Mouse (Mus musculus) R1 (cell line): ENCODE data around the gene Lrmp.
"Not testable (repeated sequence)": the region's sequence is repeated elsewhere in the genome, so short reads cannot be mapped to it uniquely, and the experiment has no call there.

Source experiments
- DNase-seq: peaks from one replicate; pipeline ENCODE4 v3.0.0-alpha.2; 2018; ENCODE audit warnings: low read depth, low spot score

The Lrmp gene

DNA sequence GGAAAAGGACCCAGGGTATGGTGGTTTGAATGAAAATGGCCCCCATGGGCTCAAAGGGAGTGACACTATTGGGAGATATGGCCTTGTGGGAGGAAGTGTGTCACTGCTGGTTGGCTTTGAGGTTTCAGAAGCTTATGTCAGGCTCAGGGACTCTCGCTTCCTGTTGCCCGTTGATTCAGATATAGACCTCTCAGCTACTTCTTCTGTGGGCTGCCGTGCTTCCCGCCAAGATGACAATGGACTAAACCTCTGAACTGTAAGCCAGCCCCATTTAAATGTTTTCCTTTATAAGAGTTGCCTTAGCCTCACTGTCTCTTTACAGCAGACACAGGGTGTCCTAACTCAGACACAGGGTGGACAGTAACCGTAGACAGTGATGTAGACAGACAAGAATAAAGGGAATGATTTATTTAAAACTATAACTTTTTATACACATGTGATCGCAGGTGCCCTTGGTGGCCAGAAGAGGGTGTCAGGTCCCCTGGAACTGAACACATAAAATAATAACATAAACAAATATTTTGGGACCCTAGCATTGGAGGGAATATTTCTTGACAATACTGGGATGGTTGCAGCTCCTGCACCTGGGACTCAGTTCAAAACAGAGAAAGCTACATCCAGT lies at the start of gene Lrmp:
Gene Lrmp, plus strand, starts transcription at position 178 of the 622 bp plus-strand sequence.
- no peak for DNase-seq

DNA sequence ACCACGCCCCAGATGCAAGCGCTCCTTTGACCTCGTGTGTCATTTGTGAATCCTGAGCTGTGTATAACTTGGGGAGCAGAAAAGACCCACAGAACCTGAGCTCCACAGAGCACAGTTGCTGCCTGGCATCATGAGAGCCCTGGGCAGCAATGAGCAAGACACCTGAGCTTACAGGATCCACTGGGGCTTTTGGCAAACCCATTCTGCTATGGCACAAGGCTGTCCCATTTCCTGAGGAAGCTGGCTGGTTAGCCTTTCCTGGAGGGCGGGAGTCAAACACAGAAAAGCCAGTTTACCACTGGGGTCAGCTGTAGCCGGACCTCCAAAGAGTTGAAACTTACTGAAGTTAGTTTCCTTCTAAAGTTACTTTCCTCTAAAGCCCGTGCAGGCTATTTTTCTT lies 49.0 kb upstream of the Lrmp start:
- no peak for DNase-seq

DNA sequence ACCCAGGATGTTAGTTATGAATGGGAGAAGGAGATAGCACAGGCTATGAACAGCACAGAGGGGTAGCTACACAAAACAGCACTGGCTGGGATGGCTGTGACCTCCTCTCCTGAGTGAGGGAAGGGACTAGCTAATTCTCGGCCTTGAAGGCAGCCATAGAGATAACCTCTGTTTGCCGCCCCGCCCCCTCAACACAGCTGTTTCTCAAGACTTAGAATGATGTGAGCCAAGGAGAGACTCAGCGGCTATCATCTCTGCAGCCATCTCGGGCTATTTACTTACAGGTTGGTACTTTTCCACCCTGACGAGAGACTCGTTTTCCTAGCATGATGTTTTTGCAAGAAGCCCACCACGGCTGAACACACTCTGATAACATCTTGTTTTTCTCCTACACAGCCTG lies 47.8 kb upstream of the Lrmp start:
- peak; percentile 71 for DNase-seq

DNA sequence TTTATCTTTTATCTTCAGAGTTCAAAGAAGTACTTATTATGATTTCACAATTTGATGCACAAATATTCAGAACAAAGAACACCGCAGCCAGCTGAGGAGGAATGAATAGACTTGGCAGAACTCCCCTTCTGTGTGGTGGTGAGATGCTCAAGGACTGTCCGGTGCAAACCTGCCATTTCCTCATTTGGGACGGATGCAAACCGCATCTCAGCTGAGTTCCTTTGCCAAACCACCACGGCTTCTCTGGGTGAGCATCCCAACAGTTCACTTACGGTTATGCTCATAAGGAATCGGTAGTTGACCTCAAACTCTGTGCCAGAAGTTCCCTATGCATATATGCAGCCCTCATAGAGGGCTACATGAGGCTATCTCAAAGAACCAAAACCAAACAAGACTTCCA lies 46.1 kb upstream of the Lrmp start:
- no peak for DNase-seq

DNA sequence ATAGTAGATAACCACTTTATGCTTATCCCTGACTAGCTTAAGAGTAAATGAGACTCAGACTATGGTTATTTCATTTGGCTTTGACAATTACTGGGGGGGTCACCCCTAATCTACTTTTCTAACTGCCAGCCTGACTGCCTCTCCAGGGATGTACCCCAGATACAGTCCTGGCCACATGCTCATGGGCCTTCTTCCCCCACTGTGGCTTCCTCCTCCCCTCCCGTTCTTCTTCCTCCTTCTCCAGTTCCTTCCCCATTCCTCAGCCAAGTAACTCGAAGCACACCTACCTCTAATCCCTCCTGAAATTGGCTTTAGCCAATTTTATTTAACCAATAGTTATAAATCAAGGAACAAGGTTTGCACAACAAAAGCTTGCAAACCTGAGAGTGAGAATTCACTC lies 45.5 kb upstream of the Lrmp start:
- DNase-seq: no peak

DNA sequence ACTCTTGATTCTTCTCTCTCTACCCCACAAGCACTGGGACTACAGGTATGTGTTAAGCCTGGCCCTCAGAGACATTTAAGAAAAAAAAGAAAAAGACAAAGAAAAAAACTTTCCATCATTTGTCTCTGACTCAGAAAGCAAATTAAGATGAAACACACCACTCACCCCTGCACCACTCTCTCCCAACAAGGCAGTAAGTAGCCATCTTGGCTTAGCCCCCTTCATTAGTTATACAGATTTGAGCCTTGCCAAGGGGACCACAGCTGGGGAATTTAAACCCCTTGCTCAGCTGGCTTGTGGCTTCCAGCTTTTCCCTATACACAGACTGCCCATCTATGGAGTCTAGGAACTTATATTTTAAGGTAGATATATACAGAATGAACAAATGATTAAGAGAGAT lies 41.0 kb upstream of the Lrmp start:
- no peak for DNase-seq

DNA sequence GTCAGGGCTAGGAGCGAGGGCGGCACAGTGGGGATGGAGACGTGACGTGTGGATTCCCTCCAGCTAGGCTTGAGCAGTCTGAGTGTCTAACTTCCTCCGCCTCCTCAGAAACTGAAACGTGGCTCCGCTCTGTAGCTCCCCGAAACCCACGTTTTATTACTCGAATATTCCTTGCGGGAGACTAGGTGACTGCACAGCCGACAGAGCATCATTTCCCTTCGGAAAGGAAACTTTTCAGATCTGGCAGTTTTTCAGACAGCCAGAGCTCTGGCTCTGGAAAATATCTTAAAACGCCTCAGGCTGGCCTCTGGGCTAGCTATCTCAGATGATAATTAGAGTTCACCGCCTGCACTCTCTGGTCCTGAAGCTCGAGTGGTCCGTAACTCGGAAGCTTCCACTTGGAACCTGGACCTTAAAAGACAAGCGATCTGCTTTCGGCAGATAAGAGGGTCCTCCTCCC lies 40.3 kb upstream of the Lrmp start:
- no peak for DNase-seq

DNA sequence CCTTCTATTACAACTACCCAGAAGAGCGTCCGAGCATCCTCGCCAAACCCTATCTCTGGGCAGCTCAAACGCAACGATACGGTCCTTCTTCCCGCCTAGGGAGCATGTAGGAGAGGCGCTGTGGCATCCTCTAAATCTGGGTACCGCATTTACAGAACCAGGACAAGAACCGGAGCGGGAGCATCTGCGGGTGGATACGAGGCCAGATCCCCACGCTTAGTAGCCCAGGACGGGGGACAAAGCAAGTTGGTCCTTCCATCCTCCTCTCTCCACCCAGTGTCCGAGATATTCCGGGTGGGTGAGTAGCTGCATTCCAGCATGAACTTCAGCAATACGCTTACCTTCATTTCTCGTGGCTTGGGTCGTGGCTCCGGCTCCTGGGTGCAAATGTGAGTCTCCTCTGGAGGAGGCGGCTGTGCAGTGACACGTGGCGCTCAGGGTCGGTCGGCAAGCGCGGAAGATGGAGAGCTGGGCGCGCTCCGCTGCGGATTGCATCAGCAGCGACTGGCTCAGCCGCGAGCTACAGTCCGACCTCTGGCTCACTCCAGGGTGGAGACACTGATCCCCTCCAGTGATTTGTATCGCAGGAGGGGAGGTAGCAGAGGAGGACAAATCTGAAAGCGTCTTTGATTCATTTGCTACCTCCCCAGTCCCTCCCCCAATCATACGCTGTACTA lies 39.8 kb upstream of the Lrmp start, which contains the start of gene Bcat1:
Gene Bcat1, minus strand, starts transcription at position 637 of the 677 bp plus-strand sequence.
- peak; percentile 93 for DNase-seq

DNA sequence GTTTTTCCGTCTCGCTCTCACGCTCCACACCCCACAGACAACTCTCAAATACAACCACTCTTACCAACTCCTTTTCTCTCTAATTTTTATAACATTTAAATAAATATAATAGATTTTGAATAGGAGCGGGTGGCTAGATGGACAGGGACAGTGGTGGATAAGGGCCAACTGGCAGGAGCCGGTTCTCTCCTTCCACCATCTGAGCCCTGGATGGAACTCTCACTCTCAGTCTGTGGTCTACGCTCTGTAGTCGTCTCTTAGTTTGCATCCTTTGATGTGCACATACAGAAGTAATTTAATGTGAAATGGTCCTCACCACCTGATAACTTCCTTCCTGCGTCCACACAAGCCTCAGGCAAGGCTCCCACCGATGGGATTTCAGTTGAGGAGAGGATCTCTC lies 39.2 kb upstream of the Lrmp start:
- peak; percentile 89 for DNase-seq

DNA sequence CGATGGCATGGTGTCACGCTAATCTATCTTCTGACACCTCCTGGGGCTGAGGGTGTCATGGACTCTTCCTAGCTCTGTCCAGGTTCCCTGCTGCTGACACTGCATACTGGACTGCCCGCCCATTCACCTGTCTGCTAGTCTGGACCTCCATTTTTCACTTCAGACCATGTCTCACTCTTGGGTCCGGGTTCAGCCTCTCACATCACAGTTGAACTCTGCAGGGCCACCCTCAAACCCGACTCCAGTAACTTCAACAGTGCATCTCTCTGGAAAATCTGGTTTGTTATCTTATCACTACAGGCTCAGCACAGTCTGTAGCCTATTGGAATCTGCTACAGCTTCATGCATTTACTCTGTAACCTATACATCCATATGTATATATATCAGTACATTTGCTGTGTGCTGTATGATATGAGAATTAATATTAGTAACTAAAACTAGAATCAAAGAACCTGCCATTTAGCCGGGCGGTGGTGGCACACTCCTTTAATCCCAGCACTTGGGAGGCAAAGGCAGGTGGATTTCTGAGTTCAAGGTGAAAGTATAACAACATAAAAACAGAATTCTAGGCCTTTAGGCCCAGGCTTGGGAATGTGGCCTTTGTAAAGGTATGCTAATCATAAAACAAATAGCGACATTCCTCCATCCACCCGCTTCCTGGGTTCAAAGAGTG lies 36.2 kb upstream of the Lrmp start:
- peak; percentile 82 for DNase-seq

DNA sequence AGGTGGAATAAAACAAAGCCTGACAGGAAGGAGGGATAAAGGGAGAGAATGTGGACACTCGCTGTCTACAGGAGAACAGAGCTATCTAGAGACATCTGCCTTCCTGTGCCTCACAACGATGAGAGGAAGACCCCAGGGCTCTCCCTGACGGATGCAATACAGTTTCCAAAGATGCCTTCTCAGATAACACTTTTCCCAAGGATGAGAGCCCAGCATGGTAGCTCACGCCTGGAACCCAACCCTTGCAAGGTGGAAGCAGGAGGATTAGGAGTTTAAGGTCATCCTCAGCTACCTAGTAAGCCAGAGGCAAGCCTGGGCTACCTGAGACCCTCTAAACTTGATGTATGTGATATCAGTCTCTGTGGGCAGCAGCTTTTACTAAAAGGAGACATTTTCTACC lies 33.7 kb upstream of the Lrmp start:
- peak; percentile 82 for DNase-seq

DNA sequence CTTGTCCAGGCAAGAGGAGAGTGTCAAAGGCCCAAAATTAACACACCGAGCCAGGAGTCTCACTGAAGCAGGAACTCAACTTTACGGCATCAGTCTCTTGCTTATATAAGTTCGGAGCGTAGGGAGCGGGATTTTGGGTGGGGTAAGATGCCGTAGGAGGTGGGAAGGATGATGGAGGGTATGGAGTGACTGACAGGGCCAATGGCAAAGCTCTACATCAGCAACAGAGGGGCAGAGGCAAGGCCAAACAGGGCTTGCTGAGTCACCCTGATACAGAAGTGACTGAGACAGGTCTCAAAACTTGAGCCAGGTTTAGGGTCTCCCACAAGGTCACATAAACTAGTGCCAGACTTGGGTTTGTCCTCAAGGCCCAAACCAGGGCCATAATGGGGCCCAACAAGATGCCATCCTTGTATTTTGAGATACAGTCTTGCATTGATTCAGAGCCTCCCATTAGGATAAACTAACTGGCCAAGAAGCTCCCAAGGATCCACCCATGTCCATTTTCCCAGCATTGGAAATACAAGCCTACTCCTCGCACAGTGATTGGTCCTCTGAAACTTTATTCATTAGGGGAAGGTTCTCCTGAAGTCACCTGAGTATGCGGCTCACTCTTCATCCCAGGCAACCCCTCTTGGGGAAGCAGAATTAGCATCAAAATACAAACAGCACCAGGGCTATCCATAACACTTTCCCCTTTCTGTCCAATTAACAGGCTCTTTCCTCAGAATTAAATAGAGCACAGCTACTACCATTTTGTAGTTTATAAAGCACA lies 30.9 kb upstream of the Lrmp start:
- peak; percentile 80 for DNase-seq

DNA sequence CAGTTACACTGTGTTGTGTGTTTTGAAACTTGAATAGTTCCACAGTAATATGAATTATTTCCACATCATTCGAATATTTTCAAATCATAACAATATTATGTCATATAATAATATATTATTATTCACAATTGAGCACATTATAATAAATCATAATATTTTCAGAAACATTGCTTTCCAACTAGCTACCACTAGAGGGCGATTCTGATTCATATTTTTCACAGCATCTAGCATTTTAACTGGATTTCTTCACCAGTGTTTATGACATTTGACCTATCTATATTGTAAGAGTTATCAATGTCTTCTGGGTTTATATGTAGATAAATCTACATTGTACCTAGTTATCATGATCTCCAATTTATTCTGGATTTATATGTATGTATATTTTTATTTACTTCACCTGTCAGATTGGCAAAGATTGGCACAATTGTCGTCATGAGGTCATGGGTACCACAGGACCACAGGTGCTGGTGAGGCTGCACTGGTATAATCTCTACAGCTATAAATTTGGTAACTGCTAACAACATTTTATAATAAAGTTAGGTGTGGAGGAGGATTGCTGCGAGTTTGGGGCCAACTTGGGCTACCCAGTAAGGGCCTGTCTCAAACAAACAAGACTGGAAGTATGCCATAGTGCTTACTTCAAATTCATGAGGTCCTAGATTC lies 26.9 kb upstream of the Lrmp start:
- no peak for DNase-seq

DNA sequence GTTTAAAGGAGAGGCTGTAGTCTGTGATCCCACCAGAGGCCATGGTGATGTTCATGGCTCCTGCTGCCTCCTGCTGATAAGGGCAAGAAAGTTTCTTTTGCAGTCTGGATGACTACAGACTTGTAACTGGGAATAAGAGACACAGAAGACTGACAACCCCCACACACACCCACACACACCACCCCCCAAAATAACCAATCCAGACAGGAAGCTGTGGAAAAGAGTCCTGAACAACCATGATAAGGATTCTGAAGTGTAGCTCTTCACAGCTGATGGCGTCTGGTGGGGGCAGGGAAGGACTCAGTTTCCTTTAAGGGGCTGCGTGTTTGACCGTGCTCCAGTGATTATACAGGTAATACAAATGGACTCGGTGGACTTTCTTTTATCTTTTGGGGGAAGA lies 26.1 kb upstream of the Lrmp start:
- no peak for DNase-seq

DNA sequence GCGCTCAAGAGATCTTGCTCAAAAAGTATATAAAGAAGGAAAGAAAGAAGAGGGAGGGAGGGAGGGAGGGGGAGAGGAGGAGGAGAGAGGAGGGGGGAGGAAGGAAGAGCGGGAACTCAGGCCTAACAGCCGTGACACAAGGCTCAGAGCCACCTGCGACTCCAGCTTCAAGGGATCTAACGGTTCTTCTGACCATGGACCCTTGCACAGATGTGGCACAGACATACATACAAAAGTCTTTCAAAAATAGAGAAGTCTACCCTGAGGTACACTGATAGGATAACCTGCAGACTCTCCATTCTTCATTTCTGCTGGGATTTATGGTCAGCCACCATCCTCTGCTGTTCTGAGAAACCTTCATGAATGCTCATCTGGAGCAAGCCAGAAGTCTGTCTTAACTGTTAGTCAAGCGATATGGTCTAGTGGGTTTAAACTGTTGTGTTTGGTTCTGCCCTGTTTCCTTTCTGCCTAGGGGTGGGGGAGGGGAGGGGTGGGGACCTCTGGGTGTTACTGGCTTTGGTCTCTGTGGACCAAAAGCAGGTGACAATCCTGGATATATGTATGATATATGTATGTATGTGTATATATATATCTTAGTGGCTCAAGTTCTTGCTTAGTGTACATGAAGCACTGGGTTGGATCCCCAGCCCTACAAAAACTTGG lies 25.1 kb upstream of the Lrmp start:
- no peak for DNase-seq

DNA sequence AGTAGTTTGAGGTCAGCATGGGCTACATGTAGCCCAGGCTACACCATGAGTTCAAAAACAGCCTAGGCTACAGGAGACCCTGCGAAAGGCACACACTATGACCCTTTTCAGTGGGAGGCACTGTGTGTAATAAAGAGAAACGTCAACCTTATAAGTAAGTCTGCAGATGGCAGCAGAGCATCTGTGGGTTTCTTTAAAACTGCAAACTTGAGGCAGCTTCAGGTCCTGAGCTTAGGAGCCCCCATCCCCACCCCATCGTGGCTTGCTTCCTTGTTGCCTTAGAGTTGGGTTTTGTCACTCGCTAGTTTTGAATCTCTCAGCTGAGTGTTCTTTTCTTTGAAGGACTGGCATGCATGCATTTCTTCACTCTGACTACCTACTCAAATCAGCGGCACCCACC lies 24.5 kb upstream of the Lrmp start:
- no peak for DNase-seq

DNA sequence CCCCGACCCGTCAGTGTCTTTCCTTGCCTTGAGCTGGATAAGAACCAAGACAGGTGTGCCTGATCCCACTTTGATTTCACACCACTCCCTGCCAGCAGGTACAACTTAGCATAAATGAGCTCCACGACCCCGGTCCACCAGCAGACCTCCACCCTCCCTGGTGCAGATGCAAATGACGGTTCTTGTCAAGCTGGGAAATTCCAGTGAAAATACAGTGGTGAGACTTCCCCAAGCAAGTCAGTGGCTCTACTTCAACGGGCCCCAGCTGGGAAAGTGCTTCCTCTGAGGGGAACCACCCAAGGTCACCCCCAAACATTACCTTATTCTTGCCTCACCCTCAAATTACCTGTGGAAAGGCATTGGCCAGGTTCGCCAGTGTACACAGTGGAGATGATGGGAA lies 23.5 kb upstream of the Lrmp start:
- peak; percentile 55 for DNase-seq

DNA sequence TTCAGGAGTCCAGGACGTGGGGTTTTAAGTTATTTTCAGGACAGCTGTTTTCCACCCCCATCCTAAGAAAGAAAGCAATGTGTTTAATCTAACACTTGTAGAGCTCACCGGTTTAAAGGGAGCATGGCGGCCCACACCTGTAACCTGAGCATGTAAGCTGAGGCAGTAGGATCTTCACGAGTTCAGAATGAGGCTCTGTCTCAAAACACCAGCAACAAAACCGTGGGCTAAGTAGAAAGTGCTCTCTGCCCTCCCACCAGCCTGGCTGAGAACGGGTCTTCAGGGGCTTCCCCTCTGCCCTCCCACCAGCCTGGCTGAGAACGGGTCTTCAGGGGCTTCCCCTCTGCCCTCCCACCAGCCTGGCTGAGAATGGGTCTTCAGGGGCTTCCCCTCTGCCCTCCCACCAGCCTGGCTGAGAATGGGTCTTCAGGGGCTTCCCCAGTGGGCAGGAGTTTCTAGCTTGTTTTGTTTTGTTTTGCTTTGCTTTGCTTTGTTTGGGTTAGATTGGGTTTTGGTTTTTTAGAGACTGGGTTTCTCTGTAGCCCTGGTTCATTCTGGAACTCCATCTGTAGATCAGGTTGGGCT lies 22.3 kb upstream of the Lrmp start:
- DNase-seq: not testable (repeated sequence)

DNA sequence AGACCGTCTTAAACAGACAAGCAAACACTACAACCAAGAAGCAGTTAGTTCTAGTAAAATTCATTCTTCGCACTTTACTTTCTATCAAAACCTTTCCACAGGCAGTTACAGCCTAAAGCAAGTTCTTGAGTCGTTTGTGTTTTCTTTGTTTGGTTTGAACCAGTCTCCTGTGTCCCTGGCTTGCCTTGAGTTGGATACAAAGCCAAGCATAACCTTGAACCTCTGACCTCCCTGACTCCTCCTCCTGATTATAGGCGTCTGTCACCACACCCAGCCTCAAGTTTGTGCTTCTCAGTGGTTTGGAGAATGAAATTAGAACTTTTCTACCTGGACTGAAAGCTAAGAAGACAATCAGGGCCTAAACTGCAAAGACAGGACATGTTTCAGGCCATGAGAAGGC lies 21.0 kb upstream of the Lrmp start:
- DNase-seq: peak; percentile 94

DNA sequence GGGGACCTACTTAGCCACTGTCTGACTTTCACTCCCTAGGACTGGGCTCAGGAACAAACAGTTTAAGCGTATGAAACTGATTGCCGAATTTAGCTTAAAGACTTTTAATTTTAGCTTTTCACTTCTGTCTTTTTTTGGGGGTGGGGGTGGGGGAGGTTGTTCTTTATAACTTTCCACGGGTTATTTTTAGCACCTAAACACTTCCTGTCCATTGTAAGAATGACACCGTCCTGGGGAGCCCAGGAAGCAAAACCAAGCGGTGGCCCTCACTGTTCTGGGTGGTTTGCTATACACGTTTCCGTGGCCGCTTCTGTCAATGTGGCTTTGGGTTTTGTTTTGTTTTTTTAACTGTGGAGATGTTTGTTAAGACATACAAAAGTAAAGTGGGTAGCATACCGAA lies 14.5 kb upstream of the Lrmp start:
- DNase-seq: peak; percentile 30
